Mouse (Mus musculus) gastrocnemius, adult 2 months (tissue): ENCODE measurements around the gene Taar9. TPM values are rescaled to one million over a fixed set of nuclear protein-coding genes. Genes with fewer than 3 reads are reported as not detected.
"Not testable (repeated sequence)": the region's sequence is repeated elsewhere in the genome, so short reads cannot be mapped to it uniquely, and the experiment has no call there.

Experiments
- DNase-seq: peaks from one replicate; pipeline ENCODE4 v3.0.0; 2022
- H3K27ac ChIP-seq: fragments of 200-600 bp; 2 replicates; pipeline ENCODE4 v1.8.1; 2022; ENCODE audit warnings: mild to moderate bottlenecking
- H3K4me3 ChIP-seq: fragments of 200-600 bp; 2 replicates; pipeline ENCODE4 v1.8.1; 2022; ENCODE audit warnings: mild to moderate bottlenecking, moderate library complexity
- CTCF ChIP-seq: fragments of 200-600 bp; IDR thresholded peaks from 2 replicates; pipeline ENCODE4 v1.8.1; 2022; ENCODE audit warnings: antibody characterized with exemption, mild to moderate bottlenecking, moderate library complexity
- intact Hi-C: fragments of 180-260 bp; cut with DNase I; formaldehyde crosslinking; loops from one replicate; pipeline ENCODE4 v1.15.1; 2025
- long read RNA-seq, 2 experiments: library from polyadenylated mRNA; stranded (forward); transcript quantifications; one replicate each; pipeline ENCODE4 v2.0.0; 2021
- total RNA-seq, 2 experiments: library from RNA; stranded (reverse); gene quantifications; 2 replicates each; pipeline ENCODE4 v1.2.3; 2021

Gene Taar9
- total RNA-seq = not detected
- long read RNA-seq, experiment 1 = 0 reads
- long read RNA-seq, experiment 2 = 0 reads

DNA sequence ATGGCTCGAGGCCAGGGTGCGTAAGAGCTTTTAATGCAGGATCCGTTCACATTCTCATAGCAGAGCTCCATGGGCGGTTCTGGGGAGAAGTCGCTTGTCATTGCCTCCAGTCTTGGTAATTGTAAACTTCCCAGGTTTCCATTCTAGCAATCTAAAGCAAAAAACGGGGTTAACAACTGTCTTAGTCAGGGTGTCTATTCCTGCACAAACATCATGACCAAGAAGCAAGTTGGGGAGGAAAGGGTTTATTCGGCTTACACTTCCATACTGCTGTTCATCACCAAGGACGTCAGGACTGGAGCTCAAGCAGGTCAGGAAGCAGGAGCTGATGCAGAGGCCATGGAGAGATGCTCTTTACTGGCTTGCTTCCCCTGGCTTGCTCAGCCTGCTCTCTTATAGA, at the start of gene Taar9:
TSS of gene Taar9 (minus strand) at position 101 of the 400 bp plus-strand sequence.
- H3K27ac ChIP-seq, H3K4me3 ChIP-seq, intact Hi-C loops, DNase-seq: not testable (repeated sequence)

DNA sequence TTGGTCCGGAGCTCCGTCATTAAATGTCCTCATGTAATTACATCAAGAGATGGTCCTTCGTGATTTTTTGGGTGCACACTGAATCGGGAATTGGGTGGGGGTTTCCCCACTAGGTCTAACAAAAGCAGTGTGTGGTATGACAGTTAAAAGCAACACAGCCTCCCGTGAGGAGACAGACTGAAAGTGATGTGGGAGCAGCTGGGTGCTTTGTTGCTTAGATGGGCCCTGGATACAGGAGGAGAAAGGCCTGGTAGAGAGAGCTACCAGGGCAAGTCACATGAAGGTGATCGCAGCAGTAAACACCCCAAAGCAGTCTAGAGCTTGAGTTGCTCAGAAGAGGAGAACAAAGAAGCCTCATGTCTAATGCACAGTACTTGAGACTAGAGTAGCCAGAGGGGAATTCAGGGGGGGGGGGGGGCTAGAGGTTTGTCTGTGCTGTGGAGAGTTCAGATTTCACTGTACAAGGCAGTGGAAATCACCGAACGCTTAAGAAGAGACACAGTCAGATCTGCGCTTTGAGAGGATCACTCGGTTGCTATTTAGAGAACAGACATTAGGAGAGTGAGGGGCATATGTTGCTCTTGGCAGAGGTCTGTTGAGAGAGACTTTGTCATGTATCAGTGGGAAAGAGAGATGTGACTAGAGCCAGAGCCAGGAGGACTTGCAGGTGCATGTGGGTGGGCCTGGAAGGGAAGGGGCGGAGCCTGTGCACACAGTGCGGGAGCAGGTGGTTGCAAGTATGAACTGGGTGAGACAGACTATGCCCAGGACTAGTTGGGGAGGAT, 49.3 kb upstream of the Taar9 start:
- intact Hi-C loops = no loop called here
- no peak overlapping the region for H3K27ac ChIP-seq

DNA sequence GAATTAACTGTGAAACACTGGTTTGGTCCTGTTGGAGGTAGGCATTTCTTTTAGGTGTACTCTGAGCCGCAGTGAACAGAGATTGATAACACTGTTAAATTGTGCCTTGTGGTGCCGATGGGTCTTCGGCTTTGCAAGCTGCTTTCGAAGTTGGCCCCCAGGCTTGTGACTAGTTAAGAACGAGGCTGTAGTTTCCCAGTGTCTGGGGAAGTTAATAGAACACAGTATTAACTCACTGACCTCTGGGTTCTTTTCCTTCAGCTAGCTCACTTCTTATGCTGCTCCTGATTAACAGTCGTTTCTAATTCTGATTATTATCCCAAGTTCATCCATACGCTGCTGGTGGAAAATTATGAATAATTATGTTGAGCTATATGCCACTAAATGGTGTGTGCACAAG, 40.8 kb upstream of the Taar9 start:
- intact Hi-C loops = no loop called here
- no peak for DNase-seq
- TF ChIP-seq CTCF = no peak
- Histone ChIP-seq H3K27ac (peak overlapping the region; percentile 94), H3K4me3 (peak overlapping the region; percentile 96)

More for the DNA sequence above, 49.3 kb upstream of the Taar9 start:
- no peak overlapping the region for H3K4me3 ChIP-seq
- no peak for TF ChIP-seq CTCF
- DNase-seq = no peak

DNA sequence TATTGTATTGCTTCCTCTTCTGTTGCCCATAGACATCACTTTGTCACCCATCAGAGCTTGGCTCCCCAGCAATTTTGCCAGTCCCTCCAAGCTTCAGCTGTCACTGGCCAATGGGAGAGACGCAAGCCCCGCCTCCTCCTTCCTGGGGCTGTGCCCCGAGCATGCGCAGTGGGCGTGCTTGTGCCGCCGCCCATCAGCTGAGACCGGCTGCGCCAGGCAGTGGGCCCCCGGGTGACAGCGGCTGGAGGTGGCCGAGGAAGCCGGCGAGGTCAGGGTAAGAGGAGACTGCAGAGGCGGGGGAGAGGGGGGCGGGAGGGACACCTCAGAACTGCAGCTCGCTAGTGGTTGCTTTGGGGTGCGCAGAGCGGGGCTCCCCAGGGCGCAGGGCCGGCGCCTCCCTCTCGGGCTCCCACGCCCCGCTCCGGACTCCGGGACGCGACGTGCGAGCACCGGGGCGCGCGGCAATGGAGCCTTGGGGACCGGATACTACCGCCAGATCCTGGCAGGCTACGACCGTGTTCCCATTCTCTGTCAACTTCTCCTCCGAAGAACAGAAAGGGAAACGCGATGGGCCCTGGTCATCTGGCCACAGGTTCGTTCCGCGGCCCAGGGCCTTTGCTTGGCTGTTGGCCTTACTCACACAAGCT, 39.9 kb upstream of the Taar9 start, which contains the start of gene Stx7:
TSS of gene Stx7 (plus strand) at position 168 of the 647 bp plus-strand sequence.
- peak; percentile 96 for DNase-seq
- Histone ChIP-seq H3K4me3 (peak within 1 kb of the TSS; percentile 96), H3K27ac (peak within 1 kb of the TSS; percentile 94)
- TF ChIP-seq CTCF = no peak
- intact Hi-C loops = no loop called here

GRCm38 (mm10) chr10:24142735-24143134, 33.4 kb upstream of the Taar9 start:
- TF ChIP-seq CTCF = no peak
- no peak overlapping the region for H3K4me3 ChIP-seq
- intact Hi-C loops = no loop called here
- no peak overlapping the region for H3K27ac ChIP-seq
- no peak for DNase-seq

DNA sequence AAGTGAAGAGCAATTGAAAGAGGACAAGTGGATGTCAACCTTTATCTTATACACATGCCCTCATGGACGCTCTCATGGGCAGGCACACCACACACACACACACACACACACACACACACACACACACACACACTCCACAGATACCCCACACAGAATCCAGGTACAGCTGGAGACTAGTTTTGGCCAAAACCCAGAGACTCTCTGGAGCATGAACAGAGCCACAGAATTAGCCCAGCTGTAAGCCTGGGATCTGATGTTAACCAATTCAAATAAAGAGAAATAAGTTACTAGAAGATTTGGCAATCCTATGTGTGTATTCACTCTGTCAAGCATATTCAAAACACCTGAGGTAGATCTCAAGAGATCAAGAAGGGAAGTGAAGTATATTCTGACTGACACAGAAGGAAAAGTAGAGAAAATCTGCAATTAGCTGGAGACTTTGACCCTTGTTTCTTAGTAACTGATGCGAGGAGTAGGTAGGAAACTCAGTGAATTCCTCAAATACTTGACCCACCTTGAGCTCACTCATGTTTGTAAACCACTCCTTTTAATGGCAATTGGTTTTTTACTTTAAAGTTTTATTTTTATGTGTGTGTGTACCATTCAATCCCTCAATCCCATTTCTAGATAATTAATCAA, 29.4 kb upstream of the Taar9 start:
- intact Hi-C loops = no loop called here
- no peak for DNase-seq
- no peak for TF ChIP-seq CTCF
- H3K4me3 ChIP-seq = no peak overlapping the region
- H3K27ac ChIP-seq = no peak overlapping the region

GRCm38 (mm10) chr10:24134071-24134645, 24.8 kb upstream of the Taar9 start:
- H3K4me3 ChIP-seq = no peak overlapping the region
- intact Hi-C loops = loop anchor here (5.0 kb wide), 1 partner anchor 157 kb away; no protein-coding TSS in a partner anchor
- TF ChIP-seq CTCF = no peak

DNA sequence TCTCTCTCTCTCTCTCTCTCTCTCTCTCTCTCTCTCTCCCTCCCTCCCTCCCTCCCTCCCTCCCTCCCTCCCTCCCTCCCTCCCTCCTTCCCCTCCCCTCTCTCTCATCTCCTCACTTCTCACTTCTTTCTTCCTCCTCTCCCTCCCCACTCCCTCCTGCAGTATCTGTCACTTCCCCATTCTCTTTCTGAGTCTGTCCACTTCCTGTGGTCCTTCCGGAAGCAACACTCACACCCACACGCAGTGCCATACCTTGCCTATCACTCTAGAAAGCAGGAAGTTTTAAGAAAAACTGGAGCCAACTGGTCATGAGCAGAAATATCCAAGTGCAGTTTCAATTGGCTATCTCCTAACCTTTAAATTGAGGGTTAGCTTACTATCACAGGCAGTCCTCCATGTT, 23.8 kb upstream of the Taar9 start:
- no peak for TF ChIP-seq CTCF
- intact Hi-C loops = loop anchor here (5.0 kb wide), 1 partner anchor 156 kb away; no protein-coding TSS in a partner anchor
- H3K27ac ChIP-seq = no peak overlapping the region
- H3K4me3 ChIP-seq = no peak overlapping the region
- DNase-seq = no peak

More at GRCm38 (mm10) chr10:24134071-24134645, 24.8 kb upstream of the Taar9 start:
- no peak overlapping the region for H3K27ac ChIP-seq
- DNase-seq = no peak

DNA sequence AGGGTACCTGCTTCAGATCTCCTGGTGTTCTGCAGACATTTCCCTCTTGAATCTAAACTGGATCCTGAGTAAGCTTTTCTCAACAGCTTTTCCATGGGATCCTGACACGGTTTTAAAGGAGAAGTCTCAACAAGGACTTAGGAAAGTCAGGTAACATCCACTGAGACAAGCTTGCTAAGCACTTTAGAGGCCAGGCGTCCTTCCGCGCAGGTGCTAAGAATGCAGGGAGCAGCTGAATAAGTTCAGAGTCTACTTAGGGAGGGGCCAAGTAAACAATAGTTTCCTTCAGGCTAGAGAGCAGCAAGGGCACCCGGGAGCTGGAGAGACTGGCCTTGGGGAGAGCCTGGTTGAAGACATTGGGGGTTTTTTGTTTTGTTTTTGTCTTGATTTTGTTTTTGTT, 22.9 kb upstream of the Taar9 start:
- H3K27ac ChIP-seq = no peak overlapping the region
- H3K4me3 ChIP-seq = peak overlapping the region; percentile 69
- intact Hi-C loops = loop anchor here (5.0 kb wide), 1 partner anchor 155 kb away; no protein-coding TSS in a partner anchor
- no peak for TF ChIP-seq CTCF
- no peak for DNase-seq

DNA sequence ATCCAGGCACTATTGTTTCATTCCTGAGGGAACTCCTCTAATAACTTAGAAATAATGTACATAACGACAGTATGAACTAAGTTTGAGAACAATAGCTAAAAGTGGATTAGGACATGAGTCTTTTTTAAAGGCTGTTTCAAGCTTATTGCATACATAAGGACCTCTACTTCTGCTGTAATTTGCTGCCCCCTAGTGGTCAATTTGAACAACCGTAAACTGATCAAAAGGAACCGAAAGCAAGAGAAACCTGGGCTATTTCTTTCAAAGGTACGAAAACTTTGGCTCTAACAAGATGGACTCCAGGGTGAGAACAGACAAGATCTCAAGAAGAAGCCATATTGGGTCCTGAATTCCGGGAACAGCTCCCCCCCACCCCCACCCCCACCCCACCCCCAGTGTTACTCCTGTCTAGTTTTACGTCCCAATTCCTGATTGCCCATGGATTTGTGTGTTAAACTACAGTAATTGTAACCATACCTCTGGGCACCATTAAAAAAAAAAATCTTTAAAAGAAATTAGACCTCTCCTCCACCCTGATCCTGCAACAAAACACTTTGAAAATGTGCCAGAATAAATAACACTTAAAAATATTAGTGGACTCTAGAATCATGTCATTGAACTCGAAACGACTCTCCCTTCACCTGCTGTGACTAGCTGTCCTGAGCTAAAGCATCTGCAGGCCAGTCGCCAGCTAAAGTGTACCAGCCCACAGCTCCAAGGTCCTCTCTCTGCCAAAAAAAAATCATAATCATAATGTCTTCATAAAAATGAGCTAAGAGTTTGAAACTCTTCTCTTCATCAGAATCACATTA, 22.3 kb upstream of the Taar9 start:
- peak overlapping the region; percentile 69 for H3K4me3 ChIP-seq
- intact Hi-C loops = loop anchor here (2.0 to 5.0 kb wide), 2 partner anchors 154 to 319 kb away; no protein-coding TSS in a partner anchor
- no peak overlapping the region for H3K27ac ChIP-seq
- TF ChIP-seq CTCF = peak; percentile 84
- peak; percentile 29 for DNase-seq

- DNase-seq = peak; percentile 19
- TF ChIP-seq CTCF = peak; percentile 71
- no peak overlapping the region for H3K27ac ChIP-seq
- intact Hi-C loops = loop anchor here (1.0 kb wide), 1 partner anchor 132 kb away; no protein-coding TSS in a partner anchor
- H3K4me3 ChIP-seq = no peak overlapping the region
Observed at GRCm38 (mm10) chr10:24111116-24111778, 1.9 kb upstream of the Taar9 start.
